15 mouse cellular contexts compared by ENCODE assay signal in the genomic region with DNA sequence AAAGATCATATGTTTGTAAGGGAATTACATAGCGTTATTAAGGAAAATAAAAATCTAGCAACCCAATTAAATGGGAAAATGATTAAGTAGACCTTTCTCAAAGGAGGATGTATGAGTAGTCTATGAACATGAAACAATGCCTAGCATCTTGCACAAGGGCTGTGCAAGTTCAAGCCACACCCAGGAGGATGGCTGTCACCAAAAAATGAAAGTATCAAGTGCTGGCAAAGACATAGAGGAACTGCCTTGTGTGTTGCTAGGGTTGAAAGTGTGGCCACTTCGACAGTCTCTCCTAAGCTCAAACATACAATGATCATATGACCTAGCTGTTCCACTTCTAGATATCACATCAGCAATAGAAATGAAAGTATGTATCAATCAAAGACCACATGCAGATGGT.
"Had no signal": no experiment of that assay in that cellular context is flagged by ENCODE, and none has a peak within 500 bp of the region (broad histone marks: within the 10 kb centered on the region; RNA-seq: fewer than 3 reads in every experiment).

No protein-coding gene starts in this region.

- H3K27ac ChIP-seq: neural tube, embryonic 15.5 days; stomach, embryonic 15.5 days; stomach, postnatal 0 days had no signal

- H3K4me2 ChIP-seq: neural tube, embryonic 15.5 days; stomach, embryonic 15.5 days had no signal

- H3K9ac ChIP-seq: neural tube, embryonic 15.5 days; stomach, embryonic 15.5 days had no signal

- H3K4me1 ChIP-seq: neural tube, embryonic 15.5 days; stomach, embryonic 15.5 days had no signal

- DNase-seq: retina, postnatal 1 day; right cerebral cortex, adult 18-20 months; right cerebral cortex, postnatal 14 days; right cerebral cortex, postnatal 25 days; right cerebral cortex, postnatal 4 days; spleen, adult 18-20 months; thymus, adult 18-20 months; thymus, adult 2 months; thymus, postnatal 14 days; thymus, postnatal 25 days; thymus, postnatal 36 days; thymus, postnatal 4 days had no signal

- H3K9me3 ChIP-seq: neural tube, embryonic 15.5 days; stomach, embryonic 15.5 days had no signal

- H3K27me3 ChIP-seq: neural tube, embryonic 15.5 days; stomach, embryonic 15.5 days had no signal

- H3K4me3 ChIP-seq: neural tube, embryonic 15.5 days; stomach, embryonic 15.5 days had no signal
